Mouse (Mus musculus): Measurements from ENCODE around the gene Serpini1. TPM values are rescaled to one million over a fixed set of nuclear protein-coding genes. Genes with fewer than 3 reads are reported as not detected.

Gene Serpini1
- polyA plus RNA-seq, 1 experiment from 2014 or later = 7.0 TPM

DNA sequence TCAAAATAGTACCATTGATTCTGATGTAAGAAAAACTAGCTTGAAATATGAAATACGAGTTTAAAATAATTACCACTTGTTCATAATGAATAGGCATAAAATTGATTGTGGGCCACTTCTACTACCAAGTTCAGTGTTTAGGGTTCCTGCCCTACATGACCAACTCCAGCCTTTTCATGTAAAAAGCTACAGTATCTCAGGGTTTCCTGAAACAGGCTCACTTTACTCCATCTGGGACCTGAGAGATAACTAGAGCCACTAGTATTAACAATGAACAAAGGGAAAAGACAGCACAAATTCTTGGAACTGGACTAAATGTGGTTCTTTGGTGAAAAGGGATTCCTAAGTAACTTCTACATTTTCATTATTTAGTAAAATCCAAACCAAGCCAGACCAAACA, 13.1 kb upstream of the Serpini1 start:
- Histone ChIP-seq H3K4me1 (ENCODE audit: control insufficient read depth, insufficient read depth, low read length) (no peaks in the 10 kb centered on the region), H3K36me3 (ENCODE audit: control insufficient read depth, insufficient read depth, low read length) (peaks cover 8% of the 10 kb centered on the region; the same call in 1 of the 2 replicates), H3K9me3 (ENCODE audit: control insufficient read depth, low read length) (no peaks in the 10 kb centered on the region), H3K27ac (replicated peaks; ENCODE audit: low read depth, low read length) (no peak overlapping the region), H3K9ac (ENCODE audit: low read depth, low read length) (no peak overlapping the region), H3K27me3 (replicated peaks; ENCODE audit: control insufficient read depth, insufficient read depth, low read length) (no peaks in the 10 kb centered on the region), H3K4me3 (ENCODE audit: low read depth, low read length) (no peak overlapping the region), H3K4me2 (ENCODE audit: low read depth, low read length) (no peak overlapping the region)
- WGBS = 75% methylated on average over 1 of the region's 1 CpGs
- DNase-seq (ENCODE audit: low spot score) (no peak), ATAC-seq (ENCODE audit: low read depth) (no peak)

DNA sequence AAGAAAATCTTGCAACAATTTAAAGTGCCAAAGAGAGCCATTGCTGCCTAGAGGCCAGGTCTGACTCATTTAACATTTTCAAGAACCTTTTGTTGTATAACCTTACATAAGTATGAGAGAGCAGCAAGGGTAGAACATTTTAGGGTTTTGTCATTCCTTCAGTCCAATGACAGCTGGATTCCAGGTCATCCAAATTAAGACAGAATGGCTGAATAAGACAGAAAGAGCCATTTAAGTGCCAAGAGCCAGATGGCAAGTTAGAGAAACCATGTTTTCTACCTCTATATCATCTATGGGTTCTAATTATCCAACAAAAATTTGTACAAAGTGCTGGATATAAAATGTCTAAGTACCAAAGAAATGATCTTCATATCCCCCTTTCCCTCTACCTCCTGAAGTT, 6.1 kb upstream of the Serpini1 start:
- Histone ChIP-seq H3K9me3 (ENCODE audit: control insufficient read depth, low read length) (no peaks in the 10 kb centered on the region), H3K4me3 (ENCODE audit: low read depth, low read length) (no peak overlapping the region), H3K4me2 (ENCODE audit: low read depth, low read length) (no peak overlapping the region), H3K9ac (ENCODE audit: low read depth, low read length) (no peak overlapping the region), H3K36me3 (ENCODE audit: control insufficient read depth, insufficient read depth, low read length) (no peaks in the 10 kb centered on the region), H3K4me1 (ENCODE audit: control insufficient read depth, insufficient read depth, low read length) (peaks cover 10% of the 10 kb centered on the region; the same call in 1 of the 2 replicates), H3K27ac (replicated peaks; ENCODE audit: low read depth, low read length) (no peak overlapping the region), H3K27me3 (replicated peaks; ENCODE audit: control insufficient read depth, insufficient read depth, low read length) (no peaks in the 10 kb centered on the region)
- ATAC-seq (ENCODE audit: low read depth) = no peak
- no peak for DNase-seq (ENCODE audit: low spot score)

DNA sequence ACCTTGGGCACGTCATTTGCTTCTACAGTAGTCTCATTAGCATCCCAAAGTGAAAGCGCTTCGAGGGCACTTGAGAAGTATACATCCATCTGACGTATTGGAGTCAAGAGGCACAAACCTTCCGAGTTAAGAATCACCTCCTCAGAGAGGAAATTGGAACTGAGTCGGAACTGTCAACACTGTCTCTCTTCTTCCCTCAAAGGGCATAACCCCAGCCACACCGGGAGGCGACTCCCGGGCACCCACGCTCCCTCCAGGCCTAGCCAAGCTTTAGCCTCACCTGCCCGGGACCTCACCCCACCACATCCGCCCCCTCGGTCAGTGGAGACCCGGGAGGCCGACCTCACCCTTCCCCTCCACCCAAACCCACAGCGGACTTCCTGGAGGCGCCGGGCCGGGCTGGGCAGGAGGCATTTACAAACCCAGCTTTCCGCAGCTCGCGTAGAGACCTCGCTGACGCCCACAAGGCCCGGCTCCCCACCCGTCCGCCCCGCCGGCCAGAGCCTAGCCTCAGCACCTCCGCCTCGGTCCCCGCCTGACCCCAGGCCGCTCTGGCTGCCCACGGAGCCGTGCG, 1.1 kb upstream of the Serpini1 start:
- peak; percentile 10; the same call in 1 of the 2 replicates for ATAC-seq (ENCODE audit: low read depth)

DNA sequence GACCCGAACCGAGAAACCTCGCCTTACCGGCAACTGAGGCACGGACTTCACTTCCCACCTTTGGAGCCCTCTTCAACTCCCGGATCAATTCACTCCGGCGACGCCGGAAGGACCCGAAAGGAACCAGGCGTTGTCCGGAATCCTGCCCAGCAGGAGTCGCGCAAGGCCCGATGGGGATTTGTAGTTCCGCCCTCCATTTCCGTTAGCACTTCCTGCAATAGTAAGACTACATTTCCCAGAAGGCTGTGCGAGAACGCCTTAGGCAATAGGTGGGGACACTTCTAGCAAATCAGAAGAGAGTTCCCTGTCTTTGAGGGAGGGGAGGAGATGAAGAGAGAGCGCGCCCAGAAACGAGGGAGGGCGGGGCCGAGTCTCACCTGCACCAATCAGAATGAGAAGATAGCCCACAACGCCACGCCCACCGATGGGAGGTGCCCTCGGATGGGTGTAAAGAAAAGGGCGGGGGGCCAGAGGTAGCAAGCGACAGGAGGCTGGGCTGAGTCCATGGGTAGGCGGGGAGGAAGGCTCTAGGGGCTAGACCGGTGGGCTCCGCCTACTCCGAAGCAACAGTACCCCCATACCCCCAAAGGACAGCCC, 554 bp upstream of the Serpini1 start, which contains the start of gene Pdcd10:
Gene Pdcd10 (minus strand): TSS at position 162 of the 597 bp plus-strand sequence.
- peak; percentile 100 for DNase-seq (ENCODE audit: low spot score)
- Histone ChIP-seq H3K9ac (ENCODE audit: low read depth, low read length) (peak within 1 kb of the TSS; percentile 89), H3K27me3 (replicated peaks; ENCODE audit: control insufficient read depth, insufficient read depth, low read length) (no peaks in the 10 kb centered on the region), H3K4me1 (ENCODE audit: control insufficient read depth, insufficient read depth, low read length) (peaks cover 10% of the 10 kb centered on the region; the same call in 1 of the 2 replicates), H3K36me3 (ENCODE audit: control insufficient read depth, insufficient read depth, low read length) (no peaks in the 10 kb centered on the region), H3K27ac (replicated peaks; ENCODE audit: low read depth, low read length) (peak within 1 kb of the TSS; percentile 79), H3K4me3 (ENCODE audit: low read depth, low read length) (peak within 1 kb of the TSS; percentile 79), H3K9me3 (ENCODE audit: control insufficient read depth, low read length) (no peaks in the 10 kb centered on the region), H3K4me2 (ENCODE audit: low read depth, low read length) (peak within 1 kb of the TSS; percentile 68)
- under 1% methylated on average over 33 of the region's 35 CpGs for WGBS
- ATAC-seq (ENCODE audit: low read depth) = peak; percentile 97

More for the DNA sequence above, 1.1 kb upstream of the Serpini1 start:
- H3K4me3 ChIP-seq (ENCODE audit: low read depth, low read length) = peak overlapping the region; percentile 79
- H3K4me1 ChIP-seq (ENCODE audit: control insufficient read depth, insufficient read depth, low read length) = peaks cover 10% of the 10 kb centered on the region; the same call in 1 of the 2 replicates
- no peaks in the 10 kb centered on the region for H3K9me3 ChIP-seq (ENCODE audit: control insufficient read depth, low read length)
- peak overlapping the region; percentile 89 for H3K9ac ChIP-seq (ENCODE audit: low read depth, low read length)
- DNase-seq (ENCODE audit: low spot score) = peak; percentile 9
- peak overlapping the region; percentile 79 for H3K27ac ChIP-seq (replicated peaks; ENCODE audit: low read depth, low read length)
- WGBS = under 1% methylated on average over 19 of the region's 36 CpGs
- H3K27me3 ChIP-seq (replicated peaks; ENCODE audit: control insufficient read depth, insufficient read depth, low read length) = no peaks in the 10 kb centered on the region
- peak overlapping the region; percentile 56 for H3K4me2 ChIP-seq (ENCODE audit: low read depth, low read length)
- no peaks in the 10 kb centered on the region for H3K36me3 ChIP-seq (ENCODE audit: control insufficient read depth, insufficient read depth, low read length)

DNA sequence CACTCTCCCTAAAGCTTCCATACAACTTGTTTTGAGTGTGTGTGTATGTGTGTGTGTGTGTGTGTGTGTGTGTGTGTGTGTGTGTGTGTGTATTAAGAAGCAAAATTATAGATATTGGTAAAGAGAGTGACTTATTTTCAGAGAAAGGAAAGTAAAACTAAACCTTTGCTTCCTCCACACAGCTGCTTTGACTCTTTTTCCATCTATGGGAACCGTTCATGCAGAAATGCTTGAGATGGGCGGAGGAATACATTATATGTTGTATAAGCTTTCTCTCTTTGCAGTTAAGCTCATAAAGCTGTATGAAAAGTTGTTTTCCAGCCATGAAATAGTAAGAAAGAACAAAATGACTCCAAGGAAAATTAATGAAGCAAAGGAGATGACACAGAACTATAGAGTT, 16.7 kb downstream of the Serpini1 start:
- ATAC-seq (ENCODE audit: low read depth) (no peak), DNase-seq (ENCODE audit: low spot score) (no peak)
- Histone ChIP-seq H3K27me3 (replicated peaks; ENCODE audit: control insufficient read depth, insufficient read depth, low read length) (no peaks in the 10 kb centered on the region), H3K4me2 (ENCODE audit: low read depth, low read length) (no peak overlapping the region), H3K4me3 (ENCODE audit: low read depth, low read length) (no peak overlapping the region), H3K36me3 (ENCODE audit: control insufficient read depth, insufficient read depth, low read length) (no peaks in the 10 kb centered on the region), H3K9me3 (ENCODE audit: control insufficient read depth, low read length) (no peaks in the 10 kb centered on the region), H3K27ac (replicated peaks; ENCODE audit: low read depth, low read length) (no peak overlapping the region), H3K4me1 (ENCODE audit: control insufficient read depth, insufficient read depth, low read length) (no peaks in the 10 kb centered on the region), H3K9ac (ENCODE audit: low read depth, low read length) (no peak overlapping the region)
- WGBS = 70% methylated on average over 2 of the region's 2 CpGs

DNA sequence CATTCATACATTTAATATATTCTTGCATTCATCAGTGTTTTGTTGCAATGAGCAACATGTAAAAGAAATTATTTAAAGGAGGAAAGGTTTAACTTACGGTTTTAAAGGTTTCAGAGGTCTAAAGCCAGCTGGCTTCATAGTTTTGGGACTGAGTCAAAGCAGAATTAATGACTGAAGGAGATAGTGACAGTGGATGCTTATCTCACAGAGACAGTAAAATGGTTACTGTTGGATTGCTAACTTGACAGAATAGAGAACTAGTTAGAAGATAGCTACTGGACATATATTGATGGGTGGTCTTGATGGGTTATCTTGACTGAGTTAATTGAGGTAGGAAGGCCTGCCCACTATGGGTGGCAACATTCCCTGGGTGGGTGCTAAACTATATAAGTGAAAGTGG, 18.2 kb downstream of the Serpini1 start:
- H3K4me3 ChIP-seq (ENCODE audit: low read depth, low read length) = no peak overlapping the region
- H3K4me2 ChIP-seq (ENCODE audit: low read depth, low read length) = no peak overlapping the region
- no peaks in the 10 kb centered on the region for H3K36me3 ChIP-seq (ENCODE audit: control insufficient read depth, insufficient read depth, low read length)
- no peak overlapping the region for H3K9ac ChIP-seq (ENCODE audit: low read depth, low read length)
- H3K27ac ChIP-seq (replicated peaks; ENCODE audit: low read depth, low read length) = no peak overlapping the region
- no peaks in the 10 kb centered on the region for H3K4me1 ChIP-seq (ENCODE audit: control insufficient read depth, insufficient read depth, low read length)
- no peaks in the 10 kb centered on the region for H3K27me3 ChIP-seq (replicated peaks; ENCODE audit: control insufficient read depth, insufficient read depth, low read length)
- 75% methylated on average over 1 of the region's 1 CpGs for WGBS
- no peaks in the 10 kb centered on the region for H3K9me3 ChIP-seq (ENCODE audit: control insufficient read depth, low read length)
- DNase-seq (ENCODE audit: low spot score) = no peak
- ATAC-seq (ENCODE audit: low read depth) = no peak

DNA sequence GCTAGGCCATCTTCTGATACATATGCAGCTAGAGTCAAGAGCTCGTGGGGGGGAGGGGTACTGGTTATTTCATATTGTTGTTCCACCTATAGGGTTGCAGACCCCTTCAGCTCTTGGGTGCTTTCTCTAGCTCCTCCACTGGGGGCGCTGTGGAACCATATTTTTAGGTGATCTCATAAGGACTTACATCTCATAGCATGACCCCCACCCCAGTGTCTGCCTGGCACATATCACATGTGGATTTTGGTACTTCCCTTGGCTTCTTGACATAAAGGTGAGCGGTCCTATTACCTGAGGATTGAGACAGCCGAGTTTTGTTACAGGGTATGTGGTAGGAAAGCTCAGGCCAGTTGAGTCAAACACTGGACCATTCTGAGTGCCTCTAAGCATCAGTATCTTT, 22.0 kb downstream of the Serpini1 start:
- no peaks in the 10 kb centered on the region for H3K36me3 ChIP-seq (ENCODE audit: control insufficient read depth, insufficient read depth, low read length)
- no peak overlapping the region for H3K27ac ChIP-seq (replicated peaks; ENCODE audit: low read depth, low read length)
- no peaks in the 10 kb centered on the region for H3K4me1 ChIP-seq (ENCODE audit: control insufficient read depth, insufficient read depth, low read length)
- no peak overlapping the region for H3K9ac ChIP-seq (ENCODE audit: low read depth, low read length)
- no peaks in the 10 kb centered on the region for H3K9me3 ChIP-seq (ENCODE audit: control insufficient read depth, low read length)
- H3K4me3 ChIP-seq (ENCODE audit: low read depth, low read length) = no peak overlapping the region
- H3K27me3 ChIP-seq (replicated peaks; ENCODE audit: control insufficient read depth, insufficient read depth, low read length) = no peaks in the 10 kb centered on the region
- WGBS = 60% methylated on average over 4 of the region's 4 CpGs
- DNase-seq (ENCODE audit: low spot score) (no peak), ATAC-seq (ENCODE audit: low read depth) (no peak)
- H3K4me2 ChIP-seq (ENCODE audit: low read depth, low read length) = no peak overlapping the region

DNA sequence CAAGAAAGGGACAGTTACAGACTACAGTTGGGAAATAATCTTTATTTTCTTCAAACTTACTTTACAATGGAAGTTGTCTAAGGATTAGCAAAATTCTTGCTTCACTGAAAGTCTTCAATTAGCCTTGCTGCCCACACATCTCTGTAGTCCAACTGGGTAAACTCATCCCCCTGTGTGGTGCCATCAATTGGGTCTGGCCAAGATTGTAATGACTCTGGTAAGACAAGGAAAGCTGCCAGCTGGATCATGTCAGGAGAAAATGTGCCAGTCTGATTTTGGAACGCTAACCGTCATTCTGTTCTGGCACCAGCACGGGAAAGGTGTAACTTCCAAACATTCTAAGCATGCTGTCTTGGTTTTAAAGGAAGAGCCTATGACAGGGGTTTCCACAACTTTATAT, 25.9 kb downstream of the Serpini1 start:
- no peaks in the 10 kb centered on the region for H3K9me3 ChIP-seq (ENCODE audit: control insufficient read depth, low read length)
- no peak overlapping the region for H3K27ac ChIP-seq (replicated peaks; ENCODE audit: low read depth, low read length)
- H3K27me3 ChIP-seq (replicated peaks; ENCODE audit: control insufficient read depth, insufficient read depth, low read length) = no peaks in the 10 kb centered on the region
- 90% methylated on average over 3 of the region's 3 CpGs for WGBS
- ATAC-seq (ENCODE audit: low read depth) (no peak), DNase-seq (ENCODE audit: low spot score) (no peak)
- no peaks in the 10 kb centered on the region for H3K4me1 ChIP-seq (ENCODE audit: control insufficient read depth, insufficient read depth, low read length)
- H3K36me3 ChIP-seq (ENCODE audit: control insufficient read depth, insufficient read depth, low read length) = no peaks in the 10 kb centered on the region
- no peak overlapping the region for H3K4me3 ChIP-seq (ENCODE audit: low read depth, low read length)
- H3K4me2 ChIP-seq (ENCODE audit: low read depth, low read length) = no peak overlapping the region
- H3K9ac ChIP-seq (ENCODE audit: low read depth, low read length) = no peak overlapping the region

DNA sequence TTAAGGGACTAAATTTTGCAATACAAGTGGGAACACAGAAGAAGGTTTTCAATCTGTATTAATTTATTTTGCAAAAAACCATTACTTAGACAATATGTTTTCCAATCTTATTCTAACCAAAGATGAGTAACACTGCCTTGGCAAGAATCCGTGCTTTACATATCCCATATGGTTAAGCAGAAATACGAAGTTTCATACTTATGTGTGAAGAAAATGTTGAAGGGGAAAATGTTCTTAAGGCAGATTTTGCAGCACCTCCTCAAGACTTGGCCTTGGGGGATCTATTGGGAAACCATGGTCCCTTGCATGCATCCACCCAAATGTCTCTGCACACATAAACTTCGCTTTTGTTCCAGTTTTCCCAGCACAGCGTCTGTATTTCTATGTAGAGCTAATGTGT, 27.6 kb downstream of the Serpini1 start:
- DNase-seq (ENCODE audit: low spot score) (no peak), ATAC-seq (ENCODE audit: low read depth) (no peak)
- no peaks in the 10 kb centered on the region for H3K4me1 ChIP-seq (ENCODE audit: control insufficient read depth, insufficient read depth, low read length)
- no peaks in the 10 kb centered on the region for H3K27me3 ChIP-seq (replicated peaks; ENCODE audit: control insufficient read depth, insufficient read depth, low read length)
- H3K9me3 ChIP-seq (ENCODE audit: control insufficient read depth, low read length) = no peaks in the 10 kb centered on the region
- no peaks in the 10 kb centered on the region for H3K36me3 ChIP-seq (ENCODE audit: control insufficient read depth, insufficient read depth, low read length)
- H3K4me2 ChIP-seq (ENCODE audit: low read depth, low read length) = no peak overlapping the region
- H3K27ac ChIP-seq (replicated peaks; ENCODE audit: low read depth, low read length) = no peak overlapping the region
- no peak overlapping the region for H3K4me3 ChIP-seq (ENCODE audit: low read depth, low read length)
- H3K9ac ChIP-seq (ENCODE audit: low read depth, low read length) = no peak overlapping the region
- 85% methylated on average over 4 of the region's 4 CpGs for WGBS
